In genomic region chr17:56897630-56898195, GRCm38 (mm10) we compare ENCODE assay signal across 8 mouse cellular contexts. TPM values are rescaled to one million over a fixed set of nuclear protein-coding genes. Genes with fewer than 3 reads are reported as not detected.
DNase-seq lines count a peak whose midpoint lies in the region; ATAC-seq lines count a peak whose summit lies in the region.

No protein-coding gene starts in this region.

- peak; percentile 86 for ATAC-seq in common myeloid progenitor, adult 5-6 weeks (replicated peaks; ENCODE audit: low read depth, poor library complexity, severe bottlenecking)
- ATAC-seq in megakaryocyte progenitor cell, adult 5-6 weeks (replicated peaks; ENCODE audit: poor library complexity), result peak; percentile 85

- DNase-seq in R1 (ENCODE audit: low read depth, low spot score), result peak; percentile 88
- DNase-seq in gastrocnemius, postnatal 10 days, result peak; percentile 79
- DNase-seq in induced T-regulatory cell, adult 2 months (ENCODE audit: low read depth), result peak; percentile 88
- peak; percentile 62 to 76 for DNase-seq in left cerebral cortex, adult 8-10 months (ENCODE audit: low spot score in 2 of 2)
- peak; percentile 86 to 87 for DNase-seq in right cerebral cortex, postnatal 10 days (ENCODE audit: low spot score in 2 of 2)
- DNase-seq in urinary bladder, postnatal 14 days (ENCODE audit: low spot score), result peak; percentile 88

RNA-seq across cellular contexts. Expression of gene 1700061G19Rik, which starts 22.4 kb away (rescaled TPM):
- 0.05 TPM in 1 of 2 replicates, not detected in the other for total RNA-seq in common myeloid progenitor, adult 5-6 weeks (2017)
- total RNA-seq in gastrocnemius, postnatal 10 days (2021), result under 1 TPM in 1 of 2 experiments, not detected in 1; 0.11 TPM
- under 1 TPM; 0.13 to 0.22 (median 0.17) TPM for total RNA-seq in left cerebral cortex, adult 8-10 months (2022)
- total RNA-seq in megakaryocyte progenitor cell, adult 5-6 weeks (2015), result 0.07 TPM in 1 of 2 replicates, not detected in the other
- not detected in 2 replicates for total RNA-seq in megakaryocyte progenitor cell, adult 5-6 weeks (2017)

RNA-seq across cellular contexts. Expression of gene Acsbg2, which starts 23.5 kb away (rescaled TPM):
- total RNA-seq in common myeloid progenitor, adult 5-6 weeks (2017), result not detected in 2 replicates
- total RNA-seq in gastrocnemius, postnatal 10 days (2021), result not detected
- not detected for total RNA-seq in left cerebral cortex, adult 8-10 months (2022)
- total RNA-seq in megakaryocyte progenitor cell, adult 5-6 weeks (2015), result not detected in 2 replicates
- not detected in 2 replicates for total RNA-seq in megakaryocyte progenitor cell, adult 5-6 weeks (2017)

RNA-seq across cellular contexts. Expression of gene Mllt1, which starts 37.5 kb away (rescaled TPM):
- 22.4 and 23.7 TPM in 2 replicates for total RNA-seq in common myeloid progenitor, adult 5-6 weeks (2017)
- total RNA-seq in gastrocnemius, postnatal 10 days (2021), result 10 to 100 TPM; 15.5 to 23.1 TPM
- total RNA-seq in left cerebral cortex, adult 8-10 months (2022), result 10 to 100 TPM; 67.0 to 82.3 (median 70.8) TPM
- total RNA-seq in megakaryocyte progenitor cell, adult 5-6 weeks (2015), result 15.5 and 18.2 TPM in 2 replicates
- total RNA-seq in megakaryocyte progenitor cell, adult 5-6 weeks (2017), result 18.2 and 20.7 TPM in 2 replicates

Comparison
In these comparisons a context has a peak if more than half of its experiments do, and no peak if none do; other contexts are left out.
1. Peak in every context shown above with its lines: DNase-seq and ATAC-seq.